Mouse (Mus musculus): ENCODE results near the gene Prkcz. TPM values are rescaled to one million over a fixed set of nuclear protein-coding genes. Genes with fewer than 3 reads are reported as not detected.
"Not testable (repeated sequence)": the region's sequence is repeated elsewhere in the genome, so short reads cannot be mapped to it uniquely, and the experiment has no call there.

Gene Prkcz
- polyA plus RNA-seq, 1 experiment from 2014 or later, result 3.0 TPM

DNA sequence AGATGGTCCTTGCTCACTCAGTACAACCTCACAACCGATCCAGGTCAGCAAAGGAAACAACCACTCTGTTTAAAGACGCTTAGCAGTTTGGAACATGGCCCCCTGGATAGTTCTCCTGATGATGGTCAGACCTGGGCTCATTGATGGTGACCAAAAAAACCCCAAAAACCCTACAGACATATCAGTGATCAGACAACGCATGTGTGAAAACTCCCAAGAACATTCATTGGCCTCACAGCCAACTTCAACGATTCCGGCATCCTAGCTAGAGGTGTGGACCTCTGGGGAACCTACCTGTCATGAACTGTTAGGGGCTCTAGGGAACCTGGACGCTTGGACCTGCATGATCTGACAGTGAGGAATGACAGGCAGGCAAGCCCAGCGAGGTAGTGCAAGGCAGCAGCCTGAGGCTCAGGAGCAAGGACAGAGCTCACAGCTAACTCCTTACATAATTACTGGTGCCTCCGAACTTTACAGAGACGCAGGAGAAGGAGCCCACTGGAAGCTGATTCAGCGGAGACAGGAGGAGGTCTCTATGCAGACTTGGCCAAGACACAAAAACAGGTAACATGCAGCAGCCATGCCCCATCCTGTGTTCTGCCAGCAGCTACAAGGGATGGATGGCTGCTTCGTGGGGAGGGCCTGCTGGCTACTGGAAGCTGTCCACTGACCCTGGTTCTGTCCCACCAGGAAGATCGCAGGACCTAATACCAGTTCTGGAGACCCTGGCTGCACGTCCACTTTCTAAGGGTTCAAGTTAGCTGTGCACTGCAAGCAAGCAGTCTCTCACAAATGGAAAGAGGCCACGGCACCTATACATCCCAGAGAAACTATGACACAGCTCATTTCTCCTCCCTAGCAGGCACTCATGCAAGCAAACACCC, 17.5 kb downstream of the Prkcz start:
- no peaks in the 10 kb centered on the region for H3K36me3 ChIP-seq (replicated peaks; ENCODE audit: insufficient read depth, low read length)
- no peaks in the 10 kb centered on the region for H3K4me1 ChIP-seq (ENCODE audit: insufficient read depth)
- no peak overlapping the region for H3K4me2 ChIP-seq (ENCODE audit: low read depth, low read length)
- DNase-seq (no peak), ATAC-seq (no peak)
- TF ChIP-seq CTCF (IDR thresholded peaks at IDR 0.05; ENCODE audit: low read depth), result no peak
- no peak for TF ChIP-seq EP300 (IDR thresholded peaks at IDR 0.05; ENCODE audit: low read depth)
- H3K9me3 ChIP-seq (ENCODE audit: low read length), result no peaks in the 10 kb centered on the region
- H3K9ac ChIP-seq (replicated peaks), result no peak overlapping the region
- no peak overlapping the region for H3K4me3 ChIP-seq (ENCODE audit: low read depth, low read length)
- 69% methylated on average over 14 of the region's 14 CpGs for WGBS (ENCODE audit: insufficient replicate concordance)
- no peak overlapping the region for H3K27ac ChIP-seq (ENCODE audit: low read depth)
- peaks cover 23% of the 10 kb centered on the region for H3K27me3 ChIP-seq (ENCODE audit: insufficient read depth, low read length)

DNA sequence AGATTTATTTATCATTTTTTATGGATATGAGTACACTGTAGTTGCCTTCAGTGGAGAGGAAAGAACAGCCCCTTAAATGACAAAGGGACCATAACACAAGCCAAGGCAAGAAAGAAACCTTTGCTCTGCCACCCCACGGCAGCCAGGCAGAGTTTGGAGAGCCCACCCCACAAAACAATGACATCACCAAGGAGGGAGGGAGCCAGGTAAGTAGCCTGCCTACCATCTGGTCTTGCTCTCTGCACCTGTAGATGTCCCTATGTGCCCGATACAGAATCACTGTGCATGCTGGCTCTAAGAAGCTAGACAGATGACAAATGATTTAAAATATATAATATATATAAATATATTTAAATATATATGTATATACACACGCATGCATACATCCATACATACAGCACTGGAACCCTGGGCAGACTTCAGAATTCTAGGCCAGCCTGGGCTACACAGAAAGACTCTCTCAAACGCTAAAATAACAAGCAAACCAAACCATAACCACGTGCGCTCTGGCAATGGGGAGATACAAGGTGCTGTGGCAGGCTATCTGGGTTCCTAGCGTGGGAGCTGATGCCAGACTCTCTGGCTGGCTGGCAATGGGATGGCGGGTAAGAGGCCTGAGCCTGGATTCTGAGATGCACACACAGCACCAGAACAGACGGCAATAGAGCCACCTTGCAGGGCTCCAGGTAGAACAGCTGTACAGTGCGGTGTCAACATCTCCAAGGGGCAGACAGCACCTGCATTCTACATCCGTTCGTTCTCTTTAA, 24.7 kb downstream of the Prkcz start:
- no peak overlapping the region for H3K4me2 ChIP-seq (ENCODE audit: low read depth, low read length)
- H3K4me1 ChIP-seq (ENCODE audit: insufficient read depth), result no peaks in the 10 kb centered on the region

DNA sequence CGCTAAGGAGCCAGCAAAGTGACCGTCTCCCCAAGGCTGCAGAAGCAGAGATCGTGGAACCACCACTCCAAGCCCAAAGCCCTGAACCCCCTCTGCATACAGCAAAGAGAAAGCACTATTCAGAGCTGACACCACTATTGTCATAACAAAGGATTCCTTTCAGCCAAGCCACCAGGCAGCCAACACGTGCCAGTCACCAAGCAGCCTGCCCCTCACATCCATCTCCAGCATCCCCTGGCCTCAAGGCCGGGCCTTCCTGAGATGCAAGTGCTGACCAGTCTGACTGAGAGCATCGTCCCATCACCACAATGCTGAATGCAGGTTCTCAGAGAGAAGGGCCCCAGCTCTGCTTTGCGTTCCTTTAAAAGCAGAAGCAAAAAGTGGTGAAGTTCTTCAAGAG, 28.9 kb downstream of the Prkcz start:
- 74% methylated on average over 7 of the region's 7 CpGs for WGBS (ENCODE audit: insufficient replicate concordance)
- DNase-seq (no peak), ATAC-seq (no peak)
- no peak for TF ChIP-seq EP300 (IDR thresholded peaks at IDR 0.05; ENCODE audit: low read depth)
- no peak for TF ChIP-seq CTCF (IDR thresholded peaks at IDR 0.05; ENCODE audit: low read depth)
- Histone ChIP-seq H3K27ac (ENCODE audit: low read depth) (no peak overlapping the region), H3K9ac (replicated peaks) (no peak overlapping the region), H3K4me2 (ENCODE audit: low read depth, low read length) (no peak overlapping the region), H3K27me3 (ENCODE audit: insufficient read depth, low read length) (no peaks in the 10 kb centered on the region), H3K4me3 (ENCODE audit: low read depth, low read length) (no peak overlapping the region), H3K36me3 (replicated peaks; ENCODE audit: insufficient read depth, low read length) (no peaks in the 10 kb centered on the region), H3K9me3 (ENCODE audit: low read length) (no peaks in the 10 kb centered on the region), H3K4me1 (ENCODE audit: insufficient read depth) (no peaks in the 10 kb centered on the region)

More for the DNA sequence above, 24.7 kb downstream of the Prkcz start:
- ATAC-seq (no peak), DNase-seq (no peak)
- H3K9ac ChIP-seq (replicated peaks), result no peak overlapping the region
- H3K9me3 ChIP-seq (ENCODE audit: low read length), result no peaks in the 10 kb centered on the region
- no peak overlapping the region for H3K4me3 ChIP-seq (ENCODE audit: low read depth, low read length)
- no peaks in the 10 kb centered on the region for H3K27me3 ChIP-seq (ENCODE audit: insufficient read depth, low read length)
- TF ChIP-seq CTCF (IDR thresholded peaks at IDR 0.05; ENCODE audit: low read depth), result no peak
- TF ChIP-seq EP300 (IDR thresholded peaks at IDR 0.05; ENCODE audit: low read depth), result no peak
- no peaks in the 10 kb centered on the region for H3K36me3 ChIP-seq (replicated peaks; ENCODE audit: insufficient read depth, low read length)
- H3K27ac ChIP-seq (ENCODE audit: low read depth), result no peak overlapping the region
- WGBS (ENCODE audit: insufficient replicate concordance), result 80% methylated on average over 12 of the region's 12 CpGs

DNA sequence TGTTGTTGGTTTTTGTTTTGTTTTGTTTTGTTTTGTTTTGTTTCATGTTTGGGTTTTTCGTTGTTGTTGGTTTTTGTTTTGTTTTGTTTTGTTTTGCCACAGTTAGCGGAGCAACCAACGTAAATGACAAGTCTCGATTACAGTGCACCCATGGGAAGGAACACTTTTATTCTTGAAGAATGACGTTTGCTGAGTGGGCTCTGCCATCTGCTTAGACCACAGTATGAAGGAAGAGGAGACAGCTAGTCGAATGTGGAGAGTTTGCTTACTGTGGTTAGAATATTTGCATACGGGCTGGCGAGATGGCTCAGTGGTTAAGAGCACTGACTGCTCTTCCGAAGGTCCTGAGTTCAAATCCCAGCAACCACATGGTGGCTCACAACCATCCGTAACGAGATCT, 32.8 kb downstream of the Prkcz start:
- H3K4me1 ChIP-seq (ENCODE audit: insufficient read depth); H3K36me3 ChIP-seq (replicated peaks; ENCODE audit: insufficient read depth, low read length); ATAC-seq; H3K27ac ChIP-seq (ENCODE audit: low read depth); DNase-seq; H3K27me3 ChIP-seq (ENCODE audit: insufficient read depth, low read length); H3K4me3 ChIP-seq (ENCODE audit: low read depth, low read length); H3K9ac ChIP-seq (replicated peaks); H3K9me3 ChIP-seq (ENCODE audit: low read length); H3K4me2 ChIP-seq (ENCODE audit: low read depth, low read length): not testable (repeated sequence)
- WGBS (ENCODE audit: insufficient replicate concordance), result 70% methylated on average over 10 of the region's 11 CpGs

DNA sequence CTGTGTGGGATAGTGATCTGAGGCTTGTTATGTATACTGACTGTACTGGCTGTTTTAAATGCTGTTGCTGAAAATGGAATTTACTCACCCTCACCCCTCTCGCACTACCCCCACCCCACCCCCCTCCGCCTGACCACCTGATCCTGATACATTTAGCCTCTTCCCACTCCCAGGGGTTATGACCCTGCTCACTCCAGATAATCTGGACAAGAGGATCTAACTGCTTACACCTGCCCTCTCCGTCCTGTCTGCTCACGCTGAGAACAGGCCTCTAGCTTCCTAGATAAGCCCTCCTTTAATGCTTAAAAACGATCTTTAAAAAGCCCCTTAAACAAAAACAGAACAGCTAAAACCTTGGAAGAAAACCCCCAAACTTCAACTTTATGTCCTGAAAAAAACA, 35.4 kb downstream of the Prkcz start:
- no peak for TF ChIP-seq CTCF (IDR thresholded peaks at IDR 0.05; ENCODE audit: low read depth)
- no peak for TF ChIP-seq EP300 (IDR thresholded peaks at IDR 0.05; ENCODE audit: low read depth)
- WGBS (ENCODE audit: insufficient replicate concordance), result 59% methylated on average over 5 of the region's 5 CpGs
- no peaks in the 10 kb centered on the region for H3K27me3 ChIP-seq (ENCODE audit: insufficient read depth, low read length)
- no peak overlapping the region for H3K4me3 ChIP-seq (ENCODE audit: low read depth, low read length)
- no peak for DNase-seq
- no peaks in the 10 kb centered on the region for H3K36me3 ChIP-seq (replicated peaks; ENCODE audit: insufficient read depth, low read length)
- no peak overlapping the region for H3K9ac ChIP-seq (replicated peaks)
- H3K4me1 ChIP-seq (ENCODE audit: insufficient read depth), result peaks cover 3% of the 10 kb centered on the region; the same call in 1 of the 2 replicates
- H3K4me2 ChIP-seq (ENCODE audit: low read depth, low read length), result no peak overlapping the region
- no peak for ATAC-seq
- H3K27ac ChIP-seq (ENCODE audit: low read depth), result no peak overlapping the region
- no peaks in the 10 kb centered on the region for H3K9me3 ChIP-seq (ENCODE audit: low read length)

DNA sequence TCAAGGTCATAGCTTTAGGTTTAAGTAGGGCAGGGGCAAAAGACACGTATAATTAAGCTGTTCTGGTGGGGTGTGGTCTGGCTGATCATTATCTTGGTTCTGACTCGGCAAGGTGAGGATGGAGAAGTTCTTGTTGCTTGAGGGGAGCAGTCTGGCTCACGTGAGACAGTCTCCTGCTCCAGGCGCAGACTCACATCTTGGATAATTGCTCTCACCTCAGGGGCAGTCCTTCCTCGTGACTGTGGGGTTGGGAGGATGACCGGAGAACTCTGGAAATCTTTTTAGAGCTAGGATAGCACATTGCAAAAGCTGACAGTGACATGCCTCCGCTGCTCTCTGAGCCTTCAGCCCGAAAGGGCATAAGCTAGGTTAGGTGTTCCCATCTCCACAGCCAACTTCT, 36.6 kb downstream of the Prkcz start:
- ATAC-seq (no peak), DNase-seq (no peak)
- no peak overlapping the region for H3K4me2 ChIP-seq (ENCODE audit: low read depth, low read length)
- no peaks in the 10 kb centered on the region for H3K36me3 ChIP-seq (replicated peaks; ENCODE audit: insufficient read depth, low read length)
- no peak overlapping the region for H3K27ac ChIP-seq (ENCODE audit: low read depth)
- no peak overlapping the region for H3K9ac ChIP-seq (replicated peaks)
- TF ChIP-seq EP300 (IDR thresholded peaks at IDR 0.05; ENCODE audit: low read depth), result no peak
- TF ChIP-seq CTCF (IDR thresholded peaks at IDR 0.05; ENCODE audit: low read depth), result no peak
- no peak overlapping the region for H3K4me3 ChIP-seq (ENCODE audit: low read depth, low read length)
- no peaks in the 10 kb centered on the region for H3K27me3 ChIP-seq (ENCODE audit: insufficient read depth, low read length)
- WGBS (ENCODE audit: insufficient replicate concordance), result 50% methylated on average over 8 of the region's 8 CpGs
- no peaks in the 10 kb centered on the region for H3K9me3 ChIP-seq (ENCODE audit: low read length)
- peaks cover 3% of the 10 kb centered on the region; the same call in 1 of the 2 replicates for H3K4me1 ChIP-seq (ENCODE audit: insufficient read depth)
